Mouse (Mus musculus) liver, embryonic 11.5 days (tissue): ENCODE measurements around the gene Dapk1. TPM values are rescaled to one million over a fixed set of nuclear protein-coding genes. Genes with fewer than 3 reads are reported as not detected.

Experiments used
- ATAC-seq: fragments of 200-750 bp; cut with Nextera tagmentation; replicated peaks from 2 replicates; pipeline ENCODE4 v1.8.0; 2017; ENCODE audit warnings: moderate number of reproducible peaks, mild to moderate bottlenecking, moderate TSS enrichment, moderate library complexity; ENCODE audit not compliant: low FRiP score
- DNase-seq: peaks from one replicate; pipeline ENCODE4 v3.0.0-alpha.2; 2017; ENCODE audit warnings: low spot score
- H3K27ac ChIP-seq: fragments of 300-500 bp; sonication (generic); 2 replicates; pipeline ENCODE4 v1.5.1; 2014; ENCODE audit warnings: mild to moderate bottlenecking, low read depth, low read length, control low read depth
- H3K27me3 ChIP-seq: fragments of 300-500 bp; sonication (generic); replicated peaks from 2 replicates; pipeline ENCODE4 v1.6.1; 2014; ENCODE audit warnings: low read length, mixed read lengths; ENCODE audit not compliant: control insufficient read depth, insufficient read depth
- H3K36me3 ChIP-seq: fragments of 300-500 bp; sonication (generic); 2 replicates; pipeline ENCODE4 v1.6.1; 2014; ENCODE audit warnings: mild to moderate bottlenecking, low read length, moderate library complexity, mixed read lengths; ENCODE audit not compliant: control insufficient read depth, insufficient read depth
- H3K4me1 ChIP-seq: fragments of 300-500 bp; sonication (generic); replicated peaks from 2 replicates; pipeline ENCODE4 v1.6.1; 2014; ENCODE audit warnings: low read length, mixed read lengths; ENCODE audit not compliant: control insufficient read depth, insufficient read depth
- H3K4me2 ChIP-seq: fragments of 300-500 bp; sonication (generic); 2 replicates; pipeline ENCODE4 v1.6.1; 2014; ENCODE audit warnings: mild to moderate bottlenecking, control low read depth, moderate library complexity
- H3K4me3 ChIP-seq: fragments of 300-500 bp; sonication (generic); 2 replicates; pipeline ENCODE4 v1.5.1; 2014; ENCODE audit warnings: low read depth, low read length, control low read depth
- H3K9ac ChIP-seq: fragments of 300-500 bp; sonication (generic); 2 replicates; pipeline ENCODE4 v1.6.1; 2014; ENCODE audit warnings: low read depth, low read length, control low read depth
- H3K9me3 ChIP-seq: fragments of 300-500 bp; sonication (generic); 2 replicates; pipeline ENCODE4 v1.6.1; 2016; ENCODE audit warnings: low read length, inconsistent platforms, mixed read lengths; ENCODE audit not compliant: control insufficient read depth
- WGBS: fragments of 180-500 bp; shearing (Covaris S2); extraction: QIAGEN DNeasy Blood & Tissue Kit; methylation state at CpG from one replicate; pipeline ENCODE4 v1.1.7; 2014; 5-methylcytosine and 5-hydroxymethylcytosine counted together
- polyA plus RNA-seq: library from polyadenylated mRNA; unstranded; fragments of >200 nt; fragmentation: Nextera tagmentation; extraction: Ambion mirVana; gene quantifications from 2 replicates; pipeline ENCODE4 v1.2.1, GENCODE M21; 2014

Dapk1 gene
- polyA plus RNA-seq, 1 experiment from 2014 or later: 16.4 TPM

- WGBS: 92% methylated on average over 9 of the region's 9 CpGs
- DNase-seq: no peak
- Histone ChIP-seq H3K27me3 (no peaks in the 10 kb centered on the region), H3K27ac (peak overlapping the region; percentile 60; the same call in 1 of the 2 replicates), H3K9me3 (no peaks in the 10 kb centered on the region), H3K4me2 (no peak overlapping the region), H3K36me3 (peaks cover 6% of the 10 kb centered on the region; the same call in 1 of the 2 replicates), H3K4me1 (peaks cover 23% of the 10 kb centered on the region), H3K4me3 (no peak overlapping the region), H3K9ac (no peak overlapping the region)
- ATAC-seq: no peak
These were observed 133.6 kb downstream of the Dapk1 start for GRCm38 (mm10) chr13:60735306-60735705.

DNA sequence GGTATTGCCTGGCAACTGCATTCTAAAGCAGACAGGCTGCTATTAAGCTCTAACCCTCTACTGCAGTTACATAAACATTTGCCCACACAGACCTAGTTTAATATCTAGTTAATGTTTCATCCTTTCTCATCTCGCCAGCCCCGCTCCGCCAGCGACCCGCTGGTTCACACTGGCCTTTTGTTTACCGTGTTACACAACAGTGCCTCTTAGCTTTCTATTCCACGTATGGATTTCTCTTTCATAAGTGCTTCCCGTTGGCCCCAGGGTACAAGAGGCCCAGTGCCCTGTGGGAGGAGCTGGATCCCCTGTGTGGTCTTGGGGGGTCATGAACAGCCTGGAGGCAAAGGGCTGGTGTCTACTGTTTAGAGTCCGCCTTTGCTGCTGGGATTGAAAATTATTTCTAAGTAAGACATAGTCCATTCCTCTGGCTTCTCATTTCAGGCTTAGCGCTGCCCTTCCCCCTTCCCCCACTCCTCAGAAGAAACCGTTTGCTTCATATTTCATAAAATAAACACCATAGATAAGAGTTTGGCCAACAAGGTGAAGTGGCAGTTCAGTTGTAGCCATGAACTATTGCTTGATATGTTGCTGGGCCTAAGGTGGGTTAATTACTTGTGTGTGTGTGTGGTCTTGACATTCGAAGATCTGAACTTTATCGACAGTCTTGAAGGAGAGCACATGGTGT, 134.8 kb downstream of the Dapk1 start:
- DNase-seq (no peak), ATAC-seq (peak; percentile 48)
- Histone ChIP-seq H3K4me3 (no peak overlapping the region), H3K4me1 (peaks cover 23% of the 10 kb centered on the region), H3K36me3 (peaks cover 4% of the 10 kb centered on the region; the same call in 1 of the 2 replicates), H3K9me3 (no peaks in the 10 kb centered on the region), H3K9ac (no peak overlapping the region), H3K27me3 (no peaks in the 10 kb centered on the region), H3K4me2 (peak overlapping the region; percentile 21; the same call in 1 of the 2 replicates), H3K27ac (peak overlapping the region; percentile 62)
- WGBS: 77% methylated on average over 13 of the region's 13 CpGs

- peak overlapping the region; percentile 72 for H3K27ac ChIP-seq
- no peaks in the 10 kb centered on the region for H3K9me3 ChIP-seq
- H3K4me1 ChIP-seq: peaks cover 30% of the 10 kb centered on the region
- H3K9ac ChIP-seq: no peak overlapping the region
- peak; percentile 79 for DNase-seq
- H3K4me3 ChIP-seq: no peak overlapping the region
- 16% methylated on average over 9 of the region's 9 CpGs for WGBS
- 0 out of 2 replicates have a peak, but pooled peaks cover 2% of the 10 kb centered on the region for H3K36me3 ChIP-seq
- no peaks in the 10 kb centered on the region for H3K27me3 ChIP-seq
- H3K4me2 ChIP-seq: peak overlapping the region; percentile 67
- peak; percentile 81 for ATAC-seq
These were observed 136.0 kb downstream of the Dapk1 start for GRCm38 (mm10) chr13:60737632-60738324.

DNA sequence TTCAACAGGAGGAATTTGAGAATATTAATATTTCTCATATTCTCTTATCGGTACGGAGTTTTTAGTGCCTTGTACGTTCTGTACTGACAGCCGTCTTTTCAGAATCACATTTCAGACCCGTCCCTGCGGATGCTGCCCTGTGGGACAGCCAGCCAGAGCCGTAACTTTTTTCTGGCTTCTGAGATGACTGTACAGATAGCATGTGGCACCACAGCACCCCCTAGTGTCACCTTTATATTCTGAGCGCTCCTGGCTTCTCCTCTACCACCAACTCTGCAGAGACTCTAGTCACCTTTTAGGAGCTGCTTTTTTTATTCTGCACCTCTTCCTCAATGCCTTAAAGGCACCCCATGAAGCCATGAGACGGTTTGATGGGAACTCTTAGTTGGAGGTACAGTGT, 136.7 kb downstream of the Dapk1 start:
- peak overlapping the region; percentile 72; the same call in 1 of the 2 replicates for H3K27ac ChIP-seq
- no peaks in the 10 kb centered on the region for H3K9me3 ChIP-seq
- peaks cover 36% of the 10 kb centered on the region for H3K4me1 ChIP-seq
- no peaks in the 10 kb centered on the region for H3K27me3 ChIP-seq
- H3K9ac ChIP-seq: no peak overlapping the region
- peak overlapping the region; percentile 67 for H3K4me2 ChIP-seq
- DNase-seq (peak; percentile 66), ATAC-seq (peak; percentile 66)
- WGBS: 12% methylated on average over 9 of the region's 9 CpGs
- no peak overlapping the region for H3K4me3 ChIP-seq
- 0 out of 2 replicates have a peak, but pooled peaks cover 2% of the 10 kb centered on the region for H3K36me3 ChIP-seq

DNA sequence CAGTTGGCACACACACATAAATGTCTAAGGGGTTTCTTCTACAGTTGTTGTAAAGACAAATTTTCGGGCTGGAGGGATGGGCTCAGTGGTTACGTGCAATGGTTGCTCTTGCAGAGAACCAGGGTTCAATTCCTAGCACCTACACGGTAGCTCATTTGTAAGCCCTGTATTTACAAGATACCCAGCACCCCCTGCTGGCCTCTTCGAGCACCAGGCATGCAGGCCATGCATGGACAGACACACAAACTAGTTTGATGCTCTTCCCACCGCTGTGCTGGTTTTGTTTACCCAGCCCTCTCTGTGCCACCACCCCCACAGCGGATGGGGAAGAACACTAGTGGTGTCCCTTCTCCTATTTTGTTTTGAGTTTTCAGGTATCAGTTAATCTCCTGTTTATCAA, 138.5 kb downstream of the Dapk1 start:
- Histone ChIP-seq H3K4me2 (no peak overlapping the region), H3K4me3 (no peak overlapping the region), H3K27me3 (no peaks in the 10 kb centered on the region), H3K27ac (no peak overlapping the region), H3K9ac (no peak overlapping the region), H3K9me3 (no peaks in the 10 kb centered on the region), H3K36me3 (0 out of 2 replicates have a peak, but pooled peaks cover 2% of the 10 kb centered on the region), H3K4me1 (peaks cover 52% of the 10 kb centered on the region)
- 87% methylated on average over 6 of the region's 6 CpGs for WGBS
- ATAC-seq (no peak), DNase-seq (no peak)

DNA sequence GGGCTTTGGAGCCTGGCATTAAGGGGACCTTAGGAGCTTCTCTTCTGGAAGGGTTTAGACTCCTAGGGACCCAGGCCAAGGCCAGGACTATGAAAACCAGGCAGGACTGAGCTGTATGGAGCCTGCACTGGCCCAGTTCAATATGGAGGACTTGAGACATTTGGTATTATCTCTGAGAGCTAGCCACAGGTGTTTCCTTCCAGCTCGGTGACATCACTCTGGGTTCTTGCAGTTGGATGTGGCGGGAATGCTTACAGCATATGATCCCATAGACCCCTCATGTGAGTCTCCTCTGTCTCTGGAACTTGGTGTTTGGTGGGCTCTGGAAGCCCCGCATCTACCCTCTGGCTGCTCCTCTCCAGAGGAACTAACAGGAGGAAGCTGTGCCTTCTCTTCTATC, 140.9 kb downstream of the Dapk1 start:
- Histone ChIP-seq H3K9ac (peak overlapping the region; percentile 45; the same call in 1 of the 2 replicates), H3K4me1 (peaks cover 50% of the 10 kb centered on the region), H3K4me2 (peak overlapping the region; percentile 57; the same call in 1 of the 2 replicates), H3K27me3 (no peaks in the 10 kb centered on the region), H3K36me3 (0 out of 2 replicates have a peak, but pooled peaks cover 2% of the 10 kb centered on the region), H3K4me3 (no peak overlapping the region), H3K9me3 (no peaks in the 10 kb centered on the region), H3K27ac (peak overlapping the region; percentile 80)
- WGBS: 52% methylated on average over 3 of the region's 3 CpGs
- ATAC-seq (no peak), DNase-seq (no peak)

DNA sequence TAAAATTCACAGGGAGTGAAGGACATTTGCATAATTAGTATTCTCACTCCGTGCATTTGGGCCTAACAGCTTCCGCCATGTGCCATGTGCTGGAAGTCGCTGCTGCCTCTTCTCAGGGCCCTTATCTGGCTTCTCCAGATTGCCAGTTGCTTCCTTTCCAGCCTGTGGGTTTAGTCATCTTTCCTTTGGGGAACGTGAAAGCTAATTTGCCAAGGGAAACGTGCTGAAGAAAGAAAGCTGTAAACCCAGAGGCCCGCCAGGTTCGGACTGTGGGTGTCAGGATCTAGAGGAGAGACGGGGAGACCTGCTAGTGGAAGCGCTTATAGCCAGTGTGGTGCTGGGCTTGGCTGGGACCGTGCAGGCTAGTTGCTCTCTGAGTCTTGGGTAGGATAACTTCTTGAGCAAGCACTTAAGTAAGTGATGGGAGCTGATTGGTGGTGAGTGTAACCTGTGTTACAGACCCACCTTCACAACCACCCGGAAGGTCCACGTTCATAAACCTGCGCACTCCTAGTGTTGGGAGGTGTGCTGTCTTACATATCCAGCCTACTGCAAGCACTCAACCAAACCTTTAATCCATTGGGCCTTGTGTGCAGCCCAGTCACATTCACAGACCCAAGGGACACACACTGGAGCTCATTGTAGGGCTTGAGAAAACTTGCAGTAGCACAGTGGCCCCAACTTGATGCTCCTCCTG, 141.8 kb downstream of the Dapk1 start:
- Histone ChIP-seq H3K9me3 (no peaks in the 10 kb centered on the region), H3K36me3 (0 out of 2 replicates have a peak, but pooled peaks cover 2% of the 10 kb centered on the region), H3K27ac (peak overlapping the region; percentile 84), H3K9ac (peak overlapping the region; percentile 42; the same call in 1 of the 2 replicates), H3K4me3 (no peak overlapping the region), H3K27me3 (no peaks in the 10 kb centered on the region), H3K4me1 (peaks cover 41% of the 10 kb centered on the region), H3K4me2 (peak overlapping the region; percentile 57)
- DNase-seq (peak; percentile 62), ATAC-seq (peak; percentile 70)
- WGBS: 30% methylated on average over 13 of the region's 13 CpGs

DNA sequence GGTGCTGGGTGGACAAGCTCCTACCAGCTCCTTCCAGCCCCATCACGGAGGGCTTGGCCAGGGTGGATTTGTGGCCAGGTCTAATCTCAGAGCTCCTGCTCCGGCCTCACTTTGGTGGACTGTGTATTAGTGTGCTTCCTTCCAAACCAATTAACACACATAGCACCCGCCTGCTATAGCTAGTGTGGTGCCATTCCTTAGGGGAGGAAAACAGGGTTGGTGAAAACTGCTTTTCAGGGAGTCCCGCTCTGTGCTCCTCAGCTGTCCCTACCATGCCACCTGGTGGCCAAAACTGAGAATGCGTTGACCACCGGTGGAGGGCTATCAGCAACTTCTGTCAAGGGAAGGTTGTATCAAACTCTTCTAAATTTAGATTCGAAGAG, 142.3 kb downstream of the Dapk1 start:
- no peak overlapping the region for H3K4me3 ChIP-seq
- no peaks in the 10 kb centered on the region for H3K9me3 ChIP-seq
- ATAC-seq: peak; percentile 45
- peak overlapping the region; percentile 57 for H3K4me2 ChIP-seq
- H3K4me1 ChIP-seq: peaks cover 41% of the 10 kb centered on the region
- 17% methylated on average over 7 of the region's 7 CpGs for WGBS
- no peaks in the 10 kb centered on the region for H3K27me3 ChIP-seq
- DNase-seq: peak; percentile 82
- 0 out of 2 replicates have a peak, but pooled peaks cover 2% of the 10 kb centered on the region for H3K36me3 ChIP-seq
- H3K9ac ChIP-seq: 0 out of 2 replicates have a peak overlapping the region, but pooled peaks have one; percentile 42
- H3K27ac ChIP-seq: peak overlapping the region; percentile 84
